Mouse (Mus musculus): ENCODE measurements at regions not wholly inside any gene's neighbourhood (a gene's known extent, or its start where the extent isn't known, plus 50 kb on each side); places are given as distances from the start of the nearest gene placed in this dataset.

GRCm38 (mm10) chr10:74722971-74723370 is 244.0 kb upstream of the Gnaz start:
- in situ Hi-C loops (cut with MboI, MseI) = no loop called here

GRCm38 (mm10) chr10:74749446-74749845 is 217.5 kb upstream of the Gnaz start:
- in situ Hi-C loops (cut with MboI, MseI) = no loop called here

GRCm38 (mm10) chr10:74750879-74751278 is 216.1 kb upstream of the Gnaz start:
- in situ Hi-C loops (cut with MboI, MseI) = no loop called here

- in situ Hi-C loops (cut with MboI, MseI) = no loop called here
These were observed 206.2 kb upstream of the Gnaz start for GRCm38 (mm10) chr10:74760734-74761133.

- in situ Hi-C loops (cut with MboI, MseI) = no loop called here
These were observed 177.7 kb upstream of the Gnaz start for GRCm38 (mm10) chr10:74789245-74789644.

- in situ Hi-C loops (cut with MboI, MseI) = no loop called here
These were observed 177.0 kb upstream of the Gnaz start for GRCm38 (mm10) chr10:74789987-74790386.

- in situ Hi-C loops (cut with MboI, MseI) = no loop called here
These were observed 143.6 kb upstream of the Gnaz start for GRCm38 (mm10) chr10:74823395-74823794.

GRCm38 (mm10) chr10:74834359-74834758 is 132.6 kb upstream of the Gnaz start:
- in situ Hi-C loops (cut with MboI, MseI) = no loop called here

- in situ Hi-C loops (cut with MboI, MseI) = loop anchor here (5.0 to 10.0 kb wide), 3 partner anchors 376 to 964 kb away; no protein-coding TSS in a partner anchor
These were observed 118.6 kb upstream of the Gnaz start for GRCm38 (mm10) chr10:74848372-74848771.

- in situ Hi-C loops (cut with MboI, MseI) = loop anchor here (5.0 kb wide), 1 partner anchor 208 kb away; no protein-coding TSS in a partner anchor
These were observed 111.8 kb upstream of the Gnaz start for GRCm38 (mm10) chr10:74854991-74855664.
